Mouse (Mus musculus): ENCODE results near the gene Slc18a2.

DNA sequence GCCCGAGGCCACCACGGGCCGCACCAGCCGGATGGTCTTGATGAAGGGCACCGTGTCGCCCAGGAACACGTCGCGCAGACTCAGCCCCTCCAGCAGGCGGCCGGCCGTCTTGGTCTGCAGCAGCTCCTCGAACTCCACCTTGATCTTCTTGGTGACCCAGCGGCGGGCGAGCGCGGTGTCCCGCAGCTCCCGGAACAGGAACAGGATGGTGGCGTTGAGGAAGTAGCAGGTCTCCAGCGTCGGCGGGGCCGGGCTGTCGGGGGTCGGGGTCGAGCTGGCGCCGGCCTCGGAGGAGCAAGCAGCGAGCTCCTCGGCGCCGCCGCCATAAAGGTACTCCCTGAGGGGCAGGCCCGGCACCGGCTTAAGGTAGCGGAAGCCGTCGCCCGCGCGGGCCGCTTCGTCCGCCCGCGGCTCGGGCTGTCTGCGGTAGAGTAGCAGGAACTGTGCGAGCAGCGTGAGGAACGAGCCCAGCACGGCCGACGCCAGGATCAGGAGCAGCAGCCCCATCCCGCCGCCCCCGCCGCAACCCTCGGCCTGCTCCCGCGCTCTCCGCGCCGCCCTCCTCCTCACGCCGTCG, 84.5 kb downstream of the Slc18a2 start:
- TF ChIP-seq CTCF (IDR thresholded peaks at IDR 0.05; ENCODE audit: control insufficient read depth, insufficient read depth, insufficient read length): no peak
- no peak for TF ChIP-seq MAX (IDR thresholded peaks at IDR 0.05)
- TF ChIP-seq FOSL1 (IDR thresholded peaks at IDR 0.05; ENCODE audit: insufficient read depth, low read length, poor library complexity, severe bottlenecking): no peak

All from C2C12 (cell line).